10 mouse cellular contexts compared by ENCODE assay signal in genomic region chr2:110274160-110274559, GRCm38 (mm10). TPM values are rescaled to one million over a fixed set of nuclear protein-coding genes. Genes with fewer than 3 reads are reported as not detected.
DNase-seq lines count a peak whose midpoint lies in the region; ATAC-seq and TF ChIP-seq lines count a peak whose summit lies in the region.
"Had no signal": no experiment of that assay in that cellular context is flagged by ENCODE, and none has a peak within 500 bp of the region (broad histone marks: within the 10 kb centered on the region; RNA-seq: fewer than 3 reads in every experiment).

No protein-coding gene starts in this region.

- no peak overlapping the region for H3K4me3 ChIP-seq in hindbrain, postnatal 0 days (ENCODE audit: low read length)
- no peak overlapping the region for H3K4me3 ChIP-seq in hindbrain, embryonic 14.5 days (replicated peaks; ENCODE audit: low read length)
- H3K4me3 ChIP-seq in intestine, embryonic 16.5 days (ENCODE audit: low read length), result no peak overlapping the region
- no peak overlapping the region for H3K4me3 ChIP-seq in midbrain, postnatal 0 days (ENCODE audit: low read depth, low read length)
- H3K4me3 ChIP-seq: erythroblast, embryonic 14.5 days; hindbrain, embryonic 12.5 days had no signal

- no peaks in the 10 kb centered on the region for H3K27me3 ChIP-seq in hindbrain, postnatal 0 days (ENCODE audit: insufficient read depth, low read length)
- H3K27me3 ChIP-seq in hindbrain, embryonic 14.5 days (ENCODE audit: control insufficient read depth, insufficient read depth, low read length), result no peaks in the 10 kb centered on the region
- H3K27me3 ChIP-seq in intestine, embryonic 16.5 days (replicated peaks; ENCODE audit: control insufficient read depth, insufficient read depth, low read length), result no peaks in the 10 kb centered on the region
- H3K27me3 ChIP-seq in midbrain, postnatal 0 days (ENCODE audit: insufficient read depth, low read length), result no peaks in the 10 kb centered on the region
- H3K27me3 ChIP-seq: hindbrain, embryonic 12.5 days had no signal

- TF ChIP-seq CTCF in hindbrain, postnatal 0 days (IDR thresholded peaks at IDR 0.05; ENCODE audit: low read depth), result no peak
- no peak for TF ChIP-seq CTCF in midbrain, postnatal 0 days (IDR thresholded peaks at IDR 0.05)

- DNase-seq in hindbrain, postnatal 0 days (ENCODE audit: low spot score), result peak; percentile 11
- no peak for DNase-seq in hindbrain, embryonic 14.5 days (ENCODE audit: low spot score)
- DNase-seq in urinary bladder, postnatal 14 days (ENCODE audit: low spot score), result peak; percentile 27
- DNase-seq in urinary bladder, adult 2 months (ENCODE audit: low spot score), result no peak
- DNase-seq in embryo, embryonic 9.5 days (ENCODE audit: extremely low spot score), result no peak
- DNase-seq in midbrain, postnatal 0 days (ENCODE audit: low spot score), result no peak
- DNase-seq in cerebellum, postnatal 25 days, result no peak

- no peaks in the 10 kb centered on the region for H3K9me3 ChIP-seq in hindbrain, postnatal 0 days (ENCODE audit: low read length)
- H3K9me3 ChIP-seq in hindbrain, embryonic 14.5 days (ENCODE audit: control insufficient read depth, low read length), result no peaks in the 10 kb centered on the region
- no peaks in the 10 kb centered on the region for H3K9me3 ChIP-seq in intestine, embryonic 16.5 days (ENCODE audit: control insufficient read depth, low read length)
- no peaks in the 10 kb centered on the region for H3K9me3 ChIP-seq in midbrain, postnatal 0 days (ENCODE audit: low read length)
- H3K9me3 ChIP-seq: hindbrain, embryonic 12.5 days had no signal

- no peak overlapping the region for H3K4me2 ChIP-seq in hindbrain, postnatal 0 days (ENCODE audit: low read depth, low read length)
- H3K4me2 ChIP-seq in hindbrain, embryonic 14.5 days (replicated peaks), result no peak overlapping the region
- no peak overlapping the region for H3K4me2 ChIP-seq in intestine, embryonic 16.5 days (ENCODE audit: low read depth, low read length)
- no peak overlapping the region for H3K4me2 ChIP-seq in midbrain, postnatal 0 days (ENCODE audit: low read depth, low read length, poor library complexity, severe bottlenecking)
- H3K4me2 ChIP-seq: hindbrain, embryonic 12.5 days had no signal

- ATAC-seq in hindbrain, postnatal 0 days, result no peak
- no peak for ATAC-seq in hindbrain, embryonic 14.5 days (ENCODE audit: low FRiP score)
- ATAC-seq in intestine, embryonic 16.5 days, result peak; percentile 79
- no peak for ATAC-seq in midbrain, postnatal 0 days (ENCODE audit: low FRiP score)

- no peaks in the 10 kb centered on the region for H3K36me3 ChIP-seq in hindbrain, postnatal 0 days (ENCODE audit: insufficient read depth, low read length)
- H3K36me3 ChIP-seq in hindbrain, embryonic 14.5 days (replicated peaks; ENCODE audit: control insufficient read depth, insufficient read depth), result no peaks in the 10 kb centered on the region
- H3K36me3 ChIP-seq in intestine, embryonic 16.5 days (ENCODE audit: control insufficient read depth, insufficient read depth, low read length), result no peaks in the 10 kb centered on the region
- no peaks in the 10 kb centered on the region for H3K36me3 ChIP-seq in midbrain, postnatal 0 days (ENCODE audit: insufficient read depth, low read length)
- H3K36me3 ChIP-seq: hindbrain, embryonic 12.5 days had no signal

- WGBS in hindbrain, postnatal 0 days, result 59% methylated on average over 2 of the region's 2 CpGs
- WGBS in hindbrain, embryonic 14.5 days, result 73% methylated on average over 2 of the region's 2 CpGs
- 32% methylated on average over 2 of the region's 2 CpGs for WGBS in intestine, embryonic 16.5 days
- 83% methylated on average over 2 of the region's 2 CpGs for WGBS in midbrain, postnatal 0 days

- H3K9ac ChIP-seq in hindbrain, postnatal 0 days (replicated peaks; ENCODE audit: low read length), result no peak overlapping the region
- no peak overlapping the region for H3K9ac ChIP-seq in hindbrain, embryonic 14.5 days
- no peak overlapping the region for H3K9ac ChIP-seq in intestine, embryonic 16.5 days (ENCODE audit: low read depth, low read length)
- H3K9ac ChIP-seq in midbrain, postnatal 0 days (replicated peaks; ENCODE audit: low read length, poor library complexity, severe bottlenecking), result no peak overlapping the region
- H3K9ac ChIP-seq: hindbrain, embryonic 12.5 days had no signal

- no peaks in the 10 kb centered on the region for H3K4me1 ChIP-seq in hindbrain, postnatal 0 days (ENCODE audit: insufficient read depth, low read length)
- no peaks in the 10 kb centered on the region for H3K4me1 ChIP-seq in hindbrain, embryonic 14.5 days (replicated peaks; ENCODE audit: control insufficient read depth, insufficient read depth, low read length)
- H3K4me1 ChIP-seq in intestine, embryonic 16.5 days (ENCODE audit: control insufficient read depth, insufficient read depth, low read length), result no peaks in the 10 kb centered on the region; the same call in 1 of the 2 replicates
- no peaks in the 10 kb centered on the region for H3K4me1 ChIP-seq in midbrain, postnatal 0 days (ENCODE audit: insufficient read depth, low read length)
- H3K4me1 ChIP-seq: hindbrain, embryonic 12.5 days had no signal

- H3K27ac ChIP-seq in hindbrain, postnatal 0 days, result no peak overlapping the region
- no peak overlapping the region for H3K27ac ChIP-seq in hindbrain, embryonic 14.5 days
- H3K27ac ChIP-seq in intestine, embryonic 16.5 days (ENCODE audit: low read length), result no peak overlapping the region
- H3K27ac ChIP-seq in midbrain, postnatal 0 days (ENCODE audit: low read depth, low read length), result no peak overlapping the region
- H3K27ac ChIP-seq: hindbrain, embryonic 12.5 days had no signal

RNA-seq across cellular contexts. Expression of gene Bbox1, which starts 40.2 kb away (rescaled TPM):
- total RNA-seq in hindbrain, postnatal 0 days (2014; rRNA removed), result 1.4 and 4.6 TPM in 2 replicates
- polyA plus RNA-seq in hindbrain, postnatal 0 days (2015; fragmentation: Nextera tagmentation; extraction: Ambion mirVana), result 3.9 and 5.4 TPM in 2 replicates
- polyA plus RNA-seq in hindbrain, embryonic 14.5 days (2014; fragmentation: Nextera tagmentation; extraction: Ambion mirVana), result 0.12 and 0.25 TPM in 2 replicates
- 3.1 and 3.9 TPM in 2 replicates for polyA plus RNA-seq in urinary bladder, adult 2 months (2012; rRNA removed)
- 0.82 and 1.5 TPM in 2 replicates for polyA plus RNA-seq in intestine, embryonic 16.5 days (2015; fragmentation: Nextera tagmentation; extraction: Ambion mirVana)
- 2.4 and 3.3 TPM in 2 replicates for total RNA-seq in midbrain, postnatal 0 days (2014; rRNA removed)
- 3.0 and 3.1 TPM in 2 replicates for polyA plus RNA-seq in midbrain, postnatal 0 days (2015; fragmentation: Nextera tagmentation; extraction: Ambion mirVana)
- polyA plus RNA-seq: erythroblast, embryonic 14.5 days; hindbrain, embryonic 12.5 days had no signal

Comparison
In these comparisons a context has a peak if more than half of its experiments do, and no peak if none do; other contexts are left out.
1. DNase-seq: peak in hindbrain, postnatal 0 days (single experiment) and urinary bladder, postnatal 14 days (single experiment); none in hindbrain, embryonic 14.5 days (single experiment), urinary bladder, adult 2 months (single experiment), embryo, embryonic 9.5 days (single experiment), midbrain, postnatal 0 days (single experiment) and cerebellum, postnatal 25 days (0 of 2).